Mouse (Mus musculus) heart, embryonic 11.5 days (tissue): ENCODE data around the gene Hoxa11. TPM values are rescaled to one million over a fixed set of nuclear protein-coding genes. Genes with fewer than 3 reads are reported as not detected.

Source experiments
- ATAC-seq: fragments of 200-750 bp; cut with Nextera tagmentation; replicated peaks from 2 replicates; pipeline ENCODE4 v1.8.0; 2017; ENCODE audit warnings: moderate library complexity; ENCODE audit not compliant: insufficient number of reproducible peaks, low FRiP score, low TSS enrichment
- H3K27ac ChIP-seq: fragments of 300-500 bp; sonication (generic); 2 replicates; pipeline ENCODE4 v1.5.1; 2014; ENCODE audit warnings: mild to moderate bottlenecking, low read depth, low read length
- H3K27me3 ChIP-seq: fragments of 300-500 bp; sonication (generic); 2 replicates; pipeline ENCODE4 v1.6.1; 2014; ENCODE audit warnings: mild to moderate bottlenecking, low read length, mixed read lengths; ENCODE audit not compliant: control insufficient read depth, insufficient read depth
- H3K36me3 ChIP-seq: fragments of 300-500 bp; sonication (generic); 2 replicates; pipeline ENCODE4 v1.6.1; 2014; ENCODE audit warnings: mild to moderate bottlenecking, low read length, moderate library complexity, mixed read lengths; ENCODE audit not compliant: control insufficient read depth, insufficient read depth
- H3K4me1 ChIP-seq: fragments of 300-500 bp; sonication (generic); 2 replicates; pipeline ENCODE4 v1.6.1; 2014; ENCODE audit warnings: low read length; ENCODE audit not compliant: control insufficient read depth, insufficient read depth
- H3K4me2 ChIP-seq: fragments of 300-500 bp; sonication (generic); 2 replicates; pipeline ENCODE4 v1.6.1; 2014; ENCODE audit warnings: mild to moderate bottlenecking, moderate library complexity
- H3K4me3 ChIP-seq: fragments of 300-500 bp; sonication (generic); 2 replicates; pipeline ENCODE4 v1.5.1; 2014; ENCODE audit warnings: low read depth, low read length
- H3K9ac ChIP-seq: fragments of 300-500 bp; sonication (generic); 2 replicates; pipeline ENCODE4 v1.6.1; 2014; ENCODE audit warnings: mild to moderate bottlenecking, low read depth, low read length, moderate library complexity
- H3K9me3 ChIP-seq: fragments of 300-500 bp; sonication (generic); replicated peaks from 2 replicates; pipeline ENCODE4 v1.6.1; 2016; ENCODE audit warnings: low read length; ENCODE audit not compliant: control insufficient read depth
- WGBS: fragments of 180-500 bp; shearing (Covaris S2); extraction: QIAGEN DNeasy Blood & Tissue Kit; methylation state at CpG from one replicate; pipeline ENCODE4 v1.1.7; 2014; ENCODE audit not compliant: insufficient replicate concordance; 5-methylcytosine and 5-hydroxymethylcytosine counted together
- polyA plus RNA-seq: library from polyadenylated mRNA; unstranded; fragments of >200 nt; fragmentation: Nextera tagmentation; extraction: Ambion mirVana; gene quantifications from 2 replicates; pipeline ENCODE4 v1.2.1, GENCODE M21; 2014

Gene Hoxa11
- polyA plus RNA-seq, 1 experiment from 2014 or later, result not detected

GRCm38 (mm10) chr6:52215771-52216535 lies 29.7 kb downstream of the Hoxa11 start:
- Histone ChIP-seq H3K4me1 (peaks cover 13% of the 10 kb centered on the region), H3K36me3 (no peaks in the 10 kb centered on the region), H3K27ac (no peak overlapping the region), H3K4me3 (no peak overlapping the region), H3K9ac (no peak overlapping the region), H3K9me3 (no peaks in the 10 kb centered on the region), H3K27me3 (peaks cover 100% of the 10 kb centered on the region), H3K4me2 (peak overlapping the region; percentile 14; the same call in 1 of the 2 replicates)
- 2% methylated on average over 30 of the region's 30 CpGs for WGBS
- ATAC-seq, result no peak

GRCm38 (mm10) chr6:52215070-52215469 lies 30.5 kb downstream of the Hoxa11 start:
- H3K4me3 ChIP-seq, result no peak overlapping the region
- H3K36me3 ChIP-seq, result no peaks in the 10 kb centered on the region
- no peak overlapping the region for H3K4me2 ChIP-seq

GRCm38 (mm10) chr6:52214271-52214670 lies 31.3 kb downstream of the Hoxa11 start:
- Histone ChIP-seq H3K36me3 (no peaks in the 10 kb centered on the region), H3K9ac (no peak overlapping the region), H3K27ac (no peak overlapping the region), H3K27me3 (peaks cover 99% of the 10 kb centered on the region), H3K4me3 (no peak overlapping the region), H3K9me3 (no peaks in the 10 kb centered on the region), H3K4me1 (peaks cover 13% of the 10 kb centered on the region), H3K4me2 (no peak overlapping the region)
- WGBS, result 12% methylated on average over 5 of the region's 5 CpGs
- ATAC-seq, result no peak

More at GRCm38 (mm10) chr6:52215070-52215469, 30.5 kb downstream of the Hoxa11 start:
- Histone ChIP-seq H3K9ac (no peak overlapping the region), H3K27ac (no peak overlapping the region), H3K27me3 (peaks cover 99% of the 10 kb centered on the region), H3K9me3 (no peaks in the 10 kb centered on the region), H3K4me1 (peaks cover 13% of the 10 kb centered on the region)
- WGBS, result 7% methylated on average over 3 of the region's 3 CpGs
- no peak for ATAC-seq

- H3K27ac ChIP-seq, result no peak within 1 kb of the TSS
- 2% methylated on average over 38 of the region's 38 CpGs for WGBS
- peaks cover 99% of the 10 kb centered on the region for H3K27me3 ChIP-seq
- H3K9me3 ChIP-seq, result no peaks in the 10 kb centered on the region
- H3K36me3 ChIP-seq, result no peaks in the 10 kb centered on the region
- H3K4me3 ChIP-seq, result peak within 1 kb of the TSS; percentile 26
- no peak for ATAC-seq
- no peak within 1 kb of the TSS for H3K9ac ChIP-seq
- H3K4me1 ChIP-seq, result peaks cover 13% of the 10 kb centered on the region
- peak within 1 kb of the TSS; percentile 40 for H3K4me2 ChIP-seq
Measured at GRCm38 (mm10) chr6:52213119-52213986, 32.3 kb downstream of the Hoxa11 start, which contains the start of the genes Hoxa3 and Gm28308. TSS of gene Hoxa3 (minus strand) at chr6:52213336. TSS of gene Gm28308 (minus strand) at chr6:52213339.

- no peaks in the 10 kb centered on the region for H3K9me3 ChIP-seq
- H3K27ac ChIP-seq, result no peak overlapping the region
- H3K4me2 ChIP-seq, result peak overlapping the region; percentile 40
- no peaks in the 10 kb centered on the region for H3K36me3 ChIP-seq
- H3K4me1 ChIP-seq, result peaks cover 13% of the 10 kb centered on the region
- peak overlapping the region; percentile 26 for H3K4me3 ChIP-seq
- ATAC-seq, result no peak
- WGBS, result under 1% methylated on average over 22 of the region's 22 CpGs
- peaks cover 99% of the 10 kb centered on the region for H3K27me3 ChIP-seq
- H3K9ac ChIP-seq, result no peak overlapping the region
Measured at GRCm38 (mm10) chr6:52212556-52213118, 33.0 kb downstream of the Hoxa11 start.

- Histone ChIP-seq H3K4me2 (peak overlapping the region; percentile 24), H3K27ac (no peak overlapping the region), H3K4me3 (peak overlapping the region; percentile 21), H3K9me3 (no peaks in the 10 kb centered on the region), H3K36me3 (no peaks in the 10 kb centered on the region), H3K27me3 (peaks cover 99% of the 10 kb centered on the region), H3K4me1 (peaks cover 12% of the 10 kb centered on the region), H3K9ac (no peak overlapping the region)
- 3% methylated on average over 13 of the region's 13 CpGs for WGBS
- no peak for ATAC-seq
Measured at GRCm38 (mm10) chr6:52211961-52212360, 33.6 kb downstream of the Hoxa11 start.

GRCm38 (mm10) chr6:52211170-52211935 lies 34.3 kb downstream of the Hoxa11 start:
- Histone ChIP-seq H3K4me2 (peak overlapping the region; percentile 24), H3K27ac (no peak overlapping the region), H3K9me3 (no peaks in the 10 kb centered on the region), H3K9ac (no peak overlapping the region), H3K4me1 (peaks cover 9% of the 10 kb centered on the region), H3K27me3 (peaks cover 99% of the 10 kb centered on the region), H3K36me3 (no peaks in the 10 kb centered on the region), H3K4me3 (peak overlapping the region; percentile 21; the same call in 1 of the 2 replicates)
- 0 out of 2 replicates have a peak, but pooled peaks have one; percentile 23 for ATAC-seq
- WGBS, result 2% methylated on average over 37 of the region's 37 CpGs

- Histone ChIP-seq H3K4me2 (no peak overlapping the region), H3K36me3 (no peaks in the 10 kb centered on the region), H3K4me1 (peaks cover 10% of the 10 kb centered on the region), H3K27me3 (peaks cover 99% of the 10 kb centered on the region), H3K9ac (no peak overlapping the region), H3K9me3 (no peaks in the 10 kb centered on the region), H3K27ac (no peak overlapping the region), H3K4me3 (no peak overlapping the region)
- no peak for ATAC-seq
- WGBS, result 7% methylated on average over 12 of the region's 12 CpGs
Measured at GRCm38 (mm10) chr6:52209685-52210046, 35.9 kb downstream of the Hoxa11 start.
